Mouse (Mus musculus): ENCODE data around the gene Olfr767. TPM values are rescaled to one million over a fixed set of nuclear protein-coding genes. Genes with fewer than 3 reads are reported as not detected.

Gene Olfr767
- polyA plus RNA-seq (2014; fragmentation: Illumina TruSeq; extraction: RNeasy Lipid Tissue Mini Kit (QIAGEN cat#74804); ENCODE audit: low read depth, low replicate concordance) = not detected

GRCm38 (mm10) chr10:129082810-129083209, at the start of gene Olfr767:
Olfr767 (minus strand) TSS chr10:129082910.

GRCm38 (mm10) chr10:129117761-129118160, 35.1 kb upstream of the Olfr767 start, which contains the start of gene Olfr769:
Olfr769 (minus strand) TSS chr10:129117861.

GRCm38 (mm10) chr10:129099275-129099674, 16.6 kb upstream of the Olfr767 start, which contains the start of gene Olfr768:
Olfr768 (minus strand) TSS chr10:129099375.

GRCm38 (mm10) chr10:129068877-129069276, 13.8 kb downstream of the Olfr767 start, which contains the start of gene Olfr766-ps1:
Olfr766-ps1 (minus strand) TSS chr10:129068977.

GRCm38 (mm10) chr10:129049898-129050297, 32.8 kb downstream of the Olfr767 start, which contains the start of gene Olfr765:
Olfr765 (minus strand) TSS chr10:129049998.

GRCm38 (mm10) chr10:129039796-129040195, 42.9 kb downstream of the Olfr767 start, which contains the start of gene Olfr764-ps1:
Olfr764-ps1 (minus strand) TSS chr10:129039896.

Other genes starting within 250 kb of the Olfr767 start
- 3.1 TPM for gene Gdf11, start 191.2 kb downstream of the Olfr767 start, polyA plus RNA-seq (2014; fragmentation: Illumina TruSeq; extraction: RNeasy Lipid Tissue Mini Kit (QIAGEN cat#74804); ENCODE audit: low read depth, low replicate concordance)
- gene Cd63, start 181.9 kb downstream of the Olfr767 start, polyA plus RNA-seq (2014; fragmentation: Illumina TruSeq; extraction: RNeasy Lipid Tissue Mini Kit (QIAGEN cat#74804); ENCODE audit: low read depth, low replicate concordance) = 1,560 TPM
- 5.7 TPM for gene Rdh5, start 160.0 kb downstream of the Olfr767 start, polyA plus RNA-seq (2014; fragmentation: Illumina TruSeq; extraction: RNeasy Lipid Tissue Mini Kit (QIAGEN cat#74804); ENCODE audit: low read depth, low replicate concordance)
- 12.2 TPM for gene Bloc1s1, start 158.9 kb downstream of the Olfr767 start, polyA plus RNA-seq (2014; fragmentation: Illumina TruSeq; extraction: RNeasy Lipid Tissue Mini Kit (QIAGEN cat#74804); ENCODE audit: low read depth, low replicate concordance)
- gene Itga7, start 149.1 kb downstream of the Olfr767 start, polyA plus RNA-seq (2014; fragmentation: Illumina TruSeq; extraction: RNeasy Lipid Tissue Mini Kit (QIAGEN cat#74804); ENCODE audit: low read depth, low replicate concordance) = 0.85 TPM
- 25.7 TPM for gene Mettl7b, start 121.9 kb downstream of the Olfr767 start, polyA plus RNA-seq (2014; fragmentation: Illumina TruSeq; extraction: RNeasy Lipid Tissue Mini Kit (QIAGEN cat#74804); ENCODE audit: low read depth, low replicate concordance)
- not detected for gene Olfr9, start 93.5 kb downstream of the Olfr767 start, polyA plus RNA-seq (2014; fragmentation: Illumina TruSeq; extraction: RNeasy Lipid Tissue Mini Kit (QIAGEN cat#74804); ENCODE audit: low read depth, low replicate concordance)
- gene Olfr763, start 72.1 kb downstream of the Olfr767 start, polyA plus RNA-seq (2014; fragmentation: Illumina TruSeq; extraction: RNeasy Lipid Tissue Mini Kit (QIAGEN cat#74804); ENCODE audit: low read depth, low replicate concordance) = not detected
- not detected for gene Olfr764-ps1, start 43.0 kb downstream of the Olfr767 start, polyA plus RNA-seq (2014; fragmentation: Illumina TruSeq; extraction: RNeasy Lipid Tissue Mini Kit (QIAGEN cat#74804); ENCODE audit: low read depth, low replicate concordance)
- gene Olfr765, start 32.9 kb downstream of the Olfr767 start, polyA plus RNA-seq (2014; fragmentation: Illumina TruSeq; extraction: RNeasy Lipid Tissue Mini Kit (QIAGEN cat#74804); ENCODE audit: low read depth, low replicate concordance) = not detected
- gene Olfr766-ps1, start 13.9 kb downstream of the Olfr767 start, polyA plus RNA-seq (2014; fragmentation: Illumina TruSeq; extraction: RNeasy Lipid Tissue Mini Kit (QIAGEN cat#74804); ENCODE audit: low read depth, low replicate concordance) = not detected
- gene Olfr768, start 16.5 kb upstream of the Olfr767 start, polyA plus RNA-seq (2014; fragmentation: Illumina TruSeq; extraction: RNeasy Lipid Tissue Mini Kit (QIAGEN cat#74804); ENCODE audit: low read depth, low replicate concordance) = not detected
- gene Olfr769, start 35.0 kb upstream of the Olfr767 start, polyA plus RNA-seq (2014; fragmentation: Illumina TruSeq; extraction: RNeasy Lipid Tissue Mini Kit (QIAGEN cat#74804); ENCODE audit: low read depth, low replicate concordance) = not detected
- gene Olfr770, start 56.1 kb upstream of the Olfr767 start, polyA plus RNA-seq (2014; fragmentation: Illumina TruSeq; extraction: RNeasy Lipid Tissue Mini Kit (QIAGEN cat#74804); ENCODE audit: low read depth, low replicate concordance) = not detected
- gene Olfr771, start 81.8 kb upstream of the Olfr767 start, polyA plus RNA-seq (2014; fragmentation: Illumina TruSeq; extraction: RNeasy Lipid Tissue Mini Kit (QIAGEN cat#74804); ENCODE audit: low read depth, low replicate concordance) = not detected
- gene Olfr772, start 95.0 kb upstream of the Olfr767 start, polyA plus RNA-seq (2014; fragmentation: Illumina TruSeq; extraction: RNeasy Lipid Tissue Mini Kit (QIAGEN cat#74804); ENCODE audit: low read depth, low replicate concordance) = not detected
- gene Olfr773, start 104.5 kb upstream of the Olfr767 start, polyA plus RNA-seq (2014; fragmentation: Illumina TruSeq; extraction: RNeasy Lipid Tissue Mini Kit (QIAGEN cat#74804); ENCODE audit: low read depth, low replicate concordance) = not detected
- not detected for gene Olfr774, start 153.3 kb upstream of the Olfr767 start, polyA plus RNA-seq (2014; fragmentation: Illumina TruSeq; extraction: RNeasy Lipid Tissue Mini Kit (QIAGEN cat#74804); ENCODE audit: low read depth, low replicate concordance)
- gene Olfr775, start 165.5 kb upstream of the Olfr767 start, polyA plus RNA-seq (2014; fragmentation: Illumina TruSeq; extraction: RNeasy Lipid Tissue Mini Kit (QIAGEN cat#74804); ENCODE audit: low read depth, low replicate concordance) = not detected
- gene Olfr776, start 176.2 kb upstream of the Olfr767 start, polyA plus RNA-seq (2014; fragmentation: Illumina TruSeq; extraction: RNeasy Lipid Tissue Mini Kit (QIAGEN cat#74804); ENCODE audit: low read depth, low replicate concordance) = not detected
- not detected for gene Olfr777, start 188.6 kb upstream of the Olfr767 start, polyA plus RNA-seq (2014; fragmentation: Illumina TruSeq; extraction: RNeasy Lipid Tissue Mini Kit (QIAGEN cat#74804); ENCODE audit: low read depth, low replicate concordance)
- gene Olfr780, start 235.2 kb upstream of the Olfr767 start, polyA plus RNA-seq (2014; fragmentation: Illumina TruSeq; extraction: RNeasy Lipid Tissue Mini Kit (QIAGEN cat#74804); ENCODE audit: low read depth, low replicate concordance) = not detected
- gene Olfr781, start 245.9 kb upstream of the Olfr767 start, polyA plus RNA-seq (2014; fragmentation: Illumina TruSeq; extraction: RNeasy Lipid Tissue Mini Kit (QIAGEN cat#74804); ENCODE audit: low read depth, low replicate concordance) = not detected

Measured in kidney, adult 10 weeks (tissue).